Mouse (Mus musculus) T-cell, adult 2 months (primary cell): ENCODE data around the gene Nt5c1b.

Source experiments
- DNase-seq: peaks from one replicate; pipeline ENCODE4 v3.0.0; 2022; ENCODE audit warnings: low spot score

Gene Nt5c1b

GRCm38 (mm10) chr12:10369673-10370072 is at the start of gene Nt5c1b:
TSS of gene Nt5c1b (plus strand) at chr12:10369973.
- no peak for DNase-seq

- no peak for DNase-seq
These were observed 42.1 kb upstream of the Nt5c1b start for GRCm38 (mm10) chr12:10327651-10328050.

- DNase-seq: no peak
These were observed 40.3 kb upstream of the Nt5c1b start for GRCm38 (mm10) chr12:10329460-10329859.

GRCm38 (mm10) chr12:10340604-10341003 is 29.2 kb upstream of the Nt5c1b start:
- DNase-seq: no peak

- DNase-seq: no peak
These were observed 19.1 kb upstream of the Nt5c1b start for GRCm38 (mm10) chr12:10350706-10351105.

- no peak for DNase-seq
These were observed 12.0 kb upstream of the Nt5c1b start for GRCm38 (mm10) chr12:10357756-10358155.

GRCm38 (mm10) chr12:10390671-10391441 is 21.1 kb downstream of the Nt5c1b start, which contains the start of gene Rdh14:
TSS of gene Rdh14 (plus strand) at chr12:10390772.
- DNase-seq: peak; percentile 92

- DNase-seq: no peak
These were observed 31.0 kb downstream of the Nt5c1b start for GRCm38 (mm10) chr12:10400788-10401187.

GRCm38 (mm10) chr12:10402421-10403115 is 32.8 kb downstream of the Nt5c1b start:
- DNase-seq: no peak

GRCm38 (mm10) chr12:10410511-10411179 is 40.9 kb downstream of the Nt5c1b start:
- no peak for DNase-seq

- DNase-seq: no peak
These were observed 41.7 kb downstream of the Nt5c1b start for GRCm38 (mm10) chr12:10411453-10411852.

GRCm38 (mm10) chr12:10422347-10422746 is 52.6 kb downstream of the Nt5c1b start:
- no peak for DNase-seq

GRCm38 (mm10) chr12:10425982-10426863 is 56.5 kb downstream of the Nt5c1b start:
- no peak for DNase-seq

GRCm38 (mm10) chr12:10430999-10431398 is 61.2 kb downstream of the Nt5c1b start:
- DNase-seq: no peak

- DNase-seq: peak; percentile 10
These were observed 68.6 kb downstream of the Nt5c1b start for GRCm38 (mm10) chr12:10438054-10439001.
